ENCODE assay signal across 15 mouse cellular contexts in genomic region chr17:83988165-83988564, GRCm38 (mm10).
A peak's percentile ranks its signal among the peaks of the same experiment; 100 is the strongest.
DNase-seq lines count a peak whose midpoint lies in the region; ATAC-seq lines count a peak whose summit lies in the region.
"Had no signal": no experiment of that assay in that cellular context is flagged by ENCODE, and none has a peak within 500 bp of the region (broad histone marks: within the 10 kb centered on the region; RNA-seq: fewer than 3 reads in every experiment).

No protein-coding gene starts in this region.

- intact Hi-C loops in heart, postnatal 36 days (cut with DNase I), result no loop called here

- H3K9ac ChIP-seq in kidney, embryonic 16.5 days (replicated peaks; ENCODE audit: low read length), result no peak overlapping the region
- H3K9ac ChIP-seq in limb, embryonic 12.5 days (replicated peaks), result no peak overlapping the region
- H3K9ac ChIP-seq: hindbrain, embryonic 13.5 days; neural tube, embryonic 13.5 days had no signal

- H3K27me3 ChIP-seq in heart, embryonic 10.5 days (ENCODE audit: insufficient read depth, poor library complexity, severe bottlenecking), result no peaks in the 10 kb centered on the region
- H3K27me3 ChIP-seq in kidney, embryonic 16.5 days (ENCODE audit: insufficient read depth, low read length), result no peaks in the 10 kb centered on the region
- no peaks in the 10 kb centered on the region for H3K27me3 ChIP-seq in limb, embryonic 12.5 days
- H3K27me3 ChIP-seq: neural tube, embryonic 13.5 days had no signal

- H3K27ac ChIP-seq in heart, embryonic 10.5 days, result 0 out of 2 replicates have a peak overlapping the region, but pooled peaks have one; percentile 57
- H3K27ac ChIP-seq in kidney, embryonic 16.5 days (ENCODE audit: low read length), result peak overlapping the region; percentile 21; the same call in 1 of the 2 replicates
- peak overlapping the region; percentile 99 for H3K27ac ChIP-seq in limb, embryonic 12.5 days

- peaks cover 57% of the 10 kb centered on the region for H3K4me1 ChIP-seq in heart, embryonic 10.5 days
- peaks cover 66% of the 10 kb centered on the region for H3K4me1 ChIP-seq in kidney, embryonic 16.5 days (ENCODE audit: insufficient read depth, low read length)
- peaks cover 84% of the 10 kb centered on the region for H3K4me1 ChIP-seq in limb, embryonic 12.5 days (replicated peaks)

- H3K4me3 ChIP-seq in heart, embryonic 10.5 days, result no peak overlapping the region
- no peak overlapping the region for H3K4me3 ChIP-seq in kidney, embryonic 16.5 days (ENCODE audit: low read length)
- H3K4me3 ChIP-seq in limb, embryonic 12.5 days (replicated peaks), result no peak overlapping the region
- H3K4me3 ChIP-seq: hindbrain, embryonic 13.5 days; neural tube, embryonic 13.5 days had no signal

- H3K4me2 ChIP-seq in kidney, embryonic 16.5 days (replicated peaks; ENCODE audit: low read depth, low read length), result no peak overlapping the region
- H3K4me2 ChIP-seq in limb, embryonic 12.5 days, result no peak overlapping the region
- H3K4me2 ChIP-seq: hindbrain, embryonic 13.5 days; neural tube, embryonic 13.5 days had no signal

- H3K36me3 ChIP-seq in heart, embryonic 10.5 days, result no peaks in the 10 kb centered on the region
- H3K36me3 ChIP-seq in kidney, embryonic 16.5 days (ENCODE audit: insufficient read depth, low read length), result no peaks in the 10 kb centered on the region
- H3K36me3 ChIP-seq in limb, embryonic 12.5 days, result no peaks in the 10 kb centered on the region
- H3K36me3 ChIP-seq: hindbrain, embryonic 13.5 days; neural tube, embryonic 13.5 days had no signal

- no peaks in the 10 kb centered on the region for H3K9me3 ChIP-seq in heart, embryonic 10.5 days
- no peaks in the 10 kb centered on the region; the same call in 1 of the 2 replicates for H3K9me3 ChIP-seq in kidney, embryonic 16.5 days (ENCODE audit: low read length)
- no peaks in the 10 kb centered on the region for H3K9me3 ChIP-seq in limb, embryonic 12.5 days
- H3K9me3 ChIP-seq: hindbrain, embryonic 13.5 days; neural tube, embryonic 13.5 days had no signal

- 83% methylated on average over 5 of the region's 5 CpGs for WGBS in heart, embryonic 10.5 days
- WGBS in kidney, embryonic 16.5 days, result 83% methylated on average over 5 of the region's 5 CpGs
- 94% methylated on average over 5 of the region's 5 CpGs for WGBS in limb, embryonic 12.5 days

- no peak for ATAC-seq in kidney, embryonic 16.5 days (ENCODE audit: low FRiP score, low TSS enrichment)
- ATAC-seq in common myeloid progenitor, adult 5-6 weeks (replicated peaks; ENCODE audit: low read depth, poor library complexity, severe bottlenecking), result 0 out of 2 replicates have a peak, but pooled peaks have one; percentile 2
- no peak for ATAC-seq in limb, embryonic 12.5 days (ENCODE audit: insufficient number of reproducible peaks, insufficient read depth, low FRiP score, low TSS enrichment, low read depth)

- DNase-seq in heart, embryonic 10.5 days (ENCODE audit: low spot score), result no peak
- DNase-seq in heart, postnatal 36 days, result no peak
- DNase-seq in kidney, postnatal 25 days, result no peak
- DNase-seq in layer of hippocampus, postnatal 14 days (ENCODE audit: low spot score in 2 of 2), result no peak
- DNase-seq in neural tube, embryonic 10.5 days (ENCODE audit: extremely low spot score, low spot score), result no peak
- DNase-seq: adrenal gland, adult 8-10 months; cerebellum, adult 8-10 months; left cerebral cortex, postnatal 4 days; midbrain, embryonic 14.5 days; retina, postnatal 1 day had no signal

Comparison
In these comparisons a context has a peak if more than half of its experiments do, and no peak if none do; other contexts are left out.
1. H3K27ac ChIP-seq: peak in every context shown above with its lines; median percentile 99 in limb, embryonic 12.5 days; 57 in heart, embryonic 10.5 days; 21 in kidney, embryonic 16.5 days.